Mouse (Mus musculus): Measurements from ENCODE around the gene Hspb11. TPM values are rescaled to one million over a fixed set of nuclear protein-coding genes. Genes with fewer than 3 reads are reported as not detected.

The Hspb11 gene
- polyA plus RNA-seq, 1 experiment from 2014 or later = 33.4 TPM

DNA sequence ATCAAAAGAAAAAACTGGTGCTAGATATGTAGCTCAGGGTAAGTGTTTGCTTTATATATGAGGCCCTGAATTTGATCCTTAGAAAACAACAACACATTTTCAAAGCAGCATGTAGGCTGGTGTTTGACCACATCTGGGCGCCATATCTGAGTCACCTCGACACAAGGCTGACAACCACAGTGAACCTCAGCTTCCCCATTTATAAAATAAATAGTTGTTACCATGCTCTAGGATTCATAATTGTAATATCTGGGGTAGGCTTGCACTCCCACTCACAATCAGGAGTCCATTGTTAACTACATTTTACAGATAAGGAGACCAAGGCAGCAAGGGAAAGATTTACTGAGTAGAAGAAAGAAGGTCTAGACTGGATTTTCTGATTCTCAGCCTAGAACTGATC, 27.1 kb upstream of the Hspb11 start:
- WGBS = 84% methylated on average over 2 of the region's 2 CpGs
- Histone ChIP-seq H3K36me3 (peaks cover 8% of the 10 kb centered on the region; the same call in 1 of the 2 replicates), H3K4me2 (no peak overlapping the region), H3K27me3 (replicated peaks) (peaks cover 34% of the 10 kb centered on the region), H3K9ac (no peak overlapping the region), H3K4me3 (no peak overlapping the region), H3K4me1 (no peaks in the 10 kb centered on the region), H3K27ac (replicated peaks) (no peak overlapping the region), H3K9me3 (no peaks in the 10 kb centered on the region)
- ATAC-seq (ENCODE audit: extremely low read depth, insufficient number of reproducible peaks, low FRiP score, low TSS enrichment) = no peak

DNA sequence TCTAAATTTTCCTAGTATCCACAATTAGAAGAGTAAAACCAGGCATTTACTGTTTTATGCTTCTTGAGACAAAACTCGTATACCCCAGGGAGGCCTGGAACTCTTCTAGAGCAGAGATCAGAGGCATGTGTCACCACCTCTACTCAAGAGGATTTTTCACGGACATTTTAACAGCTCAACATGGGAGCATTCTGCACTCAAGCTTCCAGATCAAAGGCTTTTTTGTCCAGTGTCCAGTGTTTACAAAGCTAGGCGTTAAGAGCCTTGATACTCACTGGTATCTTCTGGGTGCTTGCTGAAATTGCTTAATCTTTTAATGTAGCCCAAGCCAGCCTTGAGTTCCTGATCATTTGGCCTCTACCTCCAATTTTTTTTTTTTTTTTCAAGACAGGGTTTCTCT, 21.2 kb upstream of the Hspb11 start:
- Histone ChIP-seq H3K9ac (no peak overlapping the region), H3K27me3 (replicated peaks) (peaks cover 22% of the 10 kb centered on the region), H3K27ac (replicated peaks) (no peak overlapping the region), H3K4me2 (no peak overlapping the region), H3K4me1 (peaks cover 16% of the 10 kb centered on the region; the same call in 1 of the 2 replicates), H3K36me3 (peaks cover 62% of the 10 kb centered on the region), H3K4me3 (no peak overlapping the region), H3K9me3 (no peaks in the 10 kb centered on the region)
- ATAC-seq (ENCODE audit: extremely low read depth, insufficient number of reproducible peaks, low FRiP score, low TSS enrichment) = no peak
- WGBS = 17% methylated on average over 3 of the region's 3 CpGs

GRCm38 (mm10) chr4:107238253-107238652, 15.1 kb upstream of the Hspb11 start:
- Histone ChIP-seq H3K4me3 (no peak overlapping the region), H3K4me1 (peaks cover 1% of the 10 kb centered on the region), H3K4me2 (no peak overlapping the region), H3K9me3 (no peaks in the 10 kb centered on the region), H3K9ac (no peak overlapping the region), H3K27me3 (replicated peaks) (peaks cover 8% of the 10 kb centered on the region), H3K36me3 (peaks cover 96% of the 10 kb centered on the region), H3K27ac (replicated peaks) (no peak overlapping the region)
- WGBS = 73% methylated on average over 2 of the region's 2 CpGs
- ATAC-seq (ENCODE audit: extremely low read depth, insufficient number of reproducible peaks, low FRiP score, low TSS enrichment) = no peak

DNA sequence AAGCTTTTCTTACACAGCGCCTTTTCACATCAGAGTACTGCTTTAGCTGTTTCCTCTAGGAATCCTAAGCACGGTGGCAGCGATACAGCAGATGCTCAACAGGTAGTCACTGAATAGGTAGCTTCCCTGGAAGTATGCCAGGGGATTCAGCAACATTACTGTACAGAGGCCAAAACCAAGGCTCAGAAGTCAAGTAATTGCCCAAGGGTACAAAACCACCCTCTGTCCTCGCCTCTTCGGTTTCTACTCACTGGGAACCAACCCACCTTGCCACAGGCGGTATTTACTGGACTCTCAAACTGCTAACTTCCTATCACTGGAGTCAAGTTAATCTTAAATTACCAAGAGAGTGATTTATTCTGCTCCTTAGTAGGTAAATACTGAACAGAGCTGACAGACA, 13.2 kb upstream of the Hspb11 start:
- Histone ChIP-seq H3K27me3 (replicated peaks) (0 out of 2 replicates have a peak, but pooled peaks cover 2% of the 10 kb centered on the region), H3K4me3 (no peak overlapping the region), H3K9me3 (no peaks in the 10 kb centered on the region), H3K27ac (replicated peaks) (no peak overlapping the region), H3K4me1 (peaks cover 17% of the 10 kb centered on the region), H3K36me3 (peaks cover 78% of the 10 kb centered on the region), H3K4me2 (no peak overlapping the region), H3K9ac (no peak overlapping the region)
- 93% methylated on average over 6 of the region's 6 CpGs for WGBS
- ATAC-seq (ENCODE audit: extremely low read depth, insufficient number of reproducible peaks, low FRiP score, low TSS enrichment) = no peak

- H3K9ac ChIP-seq = no peak overlapping the region; the same call in 1 of the 2 replicates
- no peaks in the 10 kb centered on the region for H3K9me3 ChIP-seq
- H3K36me3 ChIP-seq = peaks cover 53% of the 10 kb centered on the region
- H3K27ac ChIP-seq (replicated peaks) = peak overlapping the region; percentile 76
- peaks cover 49% of the 10 kb centered on the region for H3K4me1 ChIP-seq
- peak overlapping the region; percentile 12; the same call in 1 of the 2 replicates for H3K4me2 ChIP-seq
- ATAC-seq (ENCODE audit: extremely low read depth, insufficient number of reproducible peaks, low FRiP score, low TSS enrichment) = no peak
- H3K4me3 ChIP-seq = no peak overlapping the region
- H3K27me3 ChIP-seq (replicated peaks) = no peaks in the 10 kb centered on the region
- WGBS = 54% methylated on average over 6 of the region's 6 CpGs
Observed at GRCm38 (mm10) chr4:107243365-107244333, 9.7 kb upstream of the Hspb11 start.

- peak overlapping the region; percentile 76 for H3K27ac ChIP-seq (replicated peaks)
- no peak overlapping the region for H3K4me3 ChIP-seq
- H3K4me2 ChIP-seq = peak overlapping the region; percentile 2; the same call in 1 of the 2 replicates
- WGBS = 59% methylated on average over 2 of the region's 2 CpGs
- no peaks in the 10 kb centered on the region for H3K9me3 ChIP-seq
- H3K4me1 ChIP-seq = peaks cover 66% of the 10 kb centered on the region
- no peak overlapping the region for H3K9ac ChIP-seq
- ATAC-seq (ENCODE audit: extremely low read depth, insufficient number of reproducible peaks, low FRiP score, low TSS enrichment) = no peak; the same call in 1 of the 2 replicates
- no peaks in the 10 kb centered on the region for H3K27me3 ChIP-seq (replicated peaks)
- H3K36me3 ChIP-seq = peaks cover 37% of the 10 kb centered on the region
Observed at GRCm38 (mm10) chr4:107245368-107245767, 8.0 kb upstream of the Hspb11 start.

GRCm38 (mm10) chr4:107246040-107246439, 7.4 kb upstream of the Hspb11 start:
- peaks cover 72% of the 10 kb centered on the region for H3K4me1 ChIP-seq
- WGBS = 31% methylated on average over 1 of the region's 1 CpGs

DNA sequence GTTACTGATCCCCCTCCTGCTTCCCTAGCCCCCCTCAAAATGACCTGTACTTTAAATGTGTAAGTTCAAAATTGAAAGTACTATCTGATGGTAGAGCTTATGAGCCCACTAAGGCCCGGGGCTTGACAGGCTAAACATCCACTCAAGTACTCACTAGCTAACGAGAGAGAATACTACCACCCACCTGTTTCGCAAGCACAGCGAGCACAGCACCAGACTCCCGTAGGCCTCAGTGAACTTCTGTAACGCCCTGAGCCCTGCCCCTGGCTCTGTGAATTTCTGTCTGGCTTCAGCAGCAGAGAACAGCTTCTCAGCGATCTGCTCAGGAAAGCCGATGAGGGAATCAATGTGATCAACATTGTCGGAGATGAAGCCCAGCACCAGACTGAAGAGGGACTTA, 6.3 kb upstream of the Hspb11 start:
- H3K4me3 ChIP-seq = no peak overlapping the region
- peaks cover 79% of the 10 kb centered on the region for H3K4me1 ChIP-seq
- 0 out of 2 replicates have a peak overlapping the region, but pooled peaks have one; percentile 16 for H3K4me2 ChIP-seq
- no peaks in the 10 kb centered on the region for H3K27me3 ChIP-seq (replicated peaks)
- 64% methylated on average over 9 of the region's 9 CpGs for WGBS
- H3K27ac ChIP-seq (replicated peaks) = peak overlapping the region; percentile 76
- no peak for ATAC-seq (ENCODE audit: extremely low read depth, insufficient number of reproducible peaks, low FRiP score, low TSS enrichment)
- peaks cover 19% of the 10 kb centered on the region for H3K36me3 ChIP-seq
- H3K9me3 ChIP-seq = no peaks in the 10 kb centered on the region
- H3K9ac ChIP-seq = peak overlapping the region; percentile 47; the same call in 1 of the 2 replicates

More at GRCm38 (mm10) chr4:107246040-107246439, 7.4 kb upstream of the Hspb11 start:
- Histone ChIP-seq H3K4me3 (no peak overlapping the region), H3K36me3 (peaks cover 30% of the 10 kb centered on the region), H3K9me3 (no peaks in the 10 kb centered on the region), H3K27ac (replicated peaks) (peak overlapping the region; percentile 76), H3K9ac (no peak overlapping the region), H3K4me2 (0 out of 2 replicates have a peak overlapping the region, but pooled peaks have one; percentile 11), H3K27me3 (replicated peaks) (no peaks in the 10 kb centered on the region)
- no peak for ATAC-seq (ENCODE audit: extremely low read depth, insufficient number of reproducible peaks, low FRiP score, low TSS enrichment)

DNA sequence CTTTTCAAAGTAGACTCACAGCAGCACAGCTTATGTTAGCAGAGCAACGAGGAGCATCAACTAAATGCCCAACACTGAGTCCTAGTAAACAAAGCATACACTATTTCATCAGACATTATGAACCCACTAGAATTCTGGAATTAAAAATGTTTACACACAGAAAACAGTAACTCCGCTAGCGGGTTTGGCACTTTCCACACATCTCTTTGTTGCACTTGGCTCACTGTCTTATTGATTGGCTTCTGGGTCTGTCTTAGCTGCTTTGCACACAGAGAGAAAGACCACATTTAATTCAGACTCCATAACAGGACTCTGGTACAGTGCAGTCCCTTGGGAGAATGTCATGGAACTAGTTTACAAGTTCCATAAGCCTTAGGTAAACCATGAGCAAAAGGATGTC, 5.3 kb upstream of the Hspb11 start:
- Histone ChIP-seq H3K27me3 (replicated peaks) (no peaks in the 10 kb centered on the region), H3K9ac (peak overlapping the region; percentile 25; the same call in 1 of the 2 replicates), H3K36me3 (peaks cover 11% of the 10 kb centered on the region), H3K4me3 (no peak overlapping the region), H3K9me3 (no peaks in the 10 kb centered on the region), H3K27ac (replicated peaks) (peak overlapping the region; percentile 76; the same call in 1 of the 2 replicates), H3K4me2 (no peak overlapping the region), H3K4me1 (peaks cover 84% of the 10 kb centered on the region)
- ATAC-seq (ENCODE audit: extremely low read depth, insufficient number of reproducible peaks, low FRiP score, low TSS enrichment) = no peak
- WGBS = 73% methylated on average over 3 of the region's 3 CpGs

- no peak overlapping the region; the same call in 1 of the 2 replicates for H3K27ac ChIP-seq (replicated peaks)
- peaks cover 9% of the 10 kb centered on the region for H3K36me3 ChIP-seq
- no peaks in the 10 kb centered on the region for H3K9me3 ChIP-seq
- no peak overlapping the region for H3K9ac ChIP-seq
- no peak for ATAC-seq (ENCODE audit: extremely low read depth, insufficient number of reproducible peaks, low FRiP score, low TSS enrichment)
- H3K4me1 ChIP-seq = peaks cover 79% of the 10 kb centered on the region
- H3K27me3 ChIP-seq (replicated peaks) = no peaks in the 10 kb centered on the region
- no peak overlapping the region for H3K4me3 ChIP-seq
- WGBS = 21% methylated on average over 2 of the region's 2 CpGs
- H3K4me2 ChIP-seq = peak overlapping the region; percentile 27
Observed at GRCm38 (mm10) chr4:107249471-107249870, 3.9 kb upstream of the Hspb11 start.

- H3K4me3 ChIP-seq = no peak overlapping the region
- no peak overlapping the region for H3K4me2 ChIP-seq
- H3K4me1 ChIP-seq = peaks cover 73% of the 10 kb centered on the region
- H3K9ac ChIP-seq = no peak overlapping the region
- WGBS = 13% methylated on average over 4 of the region's 4 CpGs
- H3K36me3 ChIP-seq = peaks cover 6% of the 10 kb centered on the region; the same call in 1 of the 2 replicates
- no peaks in the 10 kb centered on the region for H3K27me3 ChIP-seq (replicated peaks)
- ATAC-seq (ENCODE audit: extremely low read depth, insufficient number of reproducible peaks, low FRiP score, low TSS enrichment) = no peak
- no peak overlapping the region for H3K27ac ChIP-seq (replicated peaks)
- H3K9me3 ChIP-seq = no peaks in the 10 kb centered on the region
Observed at GRCm38 (mm10) chr4:107250494-107250893, 2.9 kb upstream of the Hspb11 start.

Data from heart, embryonic 13.5 days (tissue).